Mouse (Mus musculus): Measurements from ENCODE around the gene Mocs1.
A peak's percentile ranks its signal among the peaks of the same experiment; 100 is the strongest.

Gene Mocs1

DNA sequence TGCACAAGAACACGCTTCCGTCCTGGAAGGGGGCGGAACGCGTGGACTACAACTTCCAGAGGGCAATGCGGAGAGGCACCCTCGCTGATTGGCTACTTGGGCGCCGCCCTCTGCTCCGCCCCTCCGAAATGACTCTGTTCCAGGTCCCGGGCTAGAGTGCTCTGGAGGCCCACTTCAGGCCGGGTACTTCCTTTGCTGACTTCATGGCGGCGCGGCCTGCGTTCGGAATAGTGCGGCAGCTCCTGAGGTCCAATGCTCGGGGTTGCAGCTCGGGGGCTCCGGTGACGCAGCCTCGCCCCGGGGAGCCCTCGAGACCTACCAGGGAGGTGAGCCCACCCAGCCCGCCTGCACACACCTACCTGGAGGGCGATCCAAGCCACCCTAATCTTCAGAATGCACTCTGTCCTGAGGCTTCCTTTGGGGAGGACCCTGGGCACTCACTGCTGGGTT, at the start of gene Mocs1:
Gene Mocs1, plus strand, starts transcription at position 124 of the 450 bp plus-strand sequence.
- peak; percentile 91 for DNase-seq

- DNase-seq = no peak
Observed at GRCm38 (mm10) chr17:49379645-49380044, 48.5 kb upstream of the Mocs1 start.

- DNase-seq = no peak
Observed at GRCm38 (mm10) chr17:49384217-49384943, 43.8 kb upstream of the Mocs1 start.

DNA sequence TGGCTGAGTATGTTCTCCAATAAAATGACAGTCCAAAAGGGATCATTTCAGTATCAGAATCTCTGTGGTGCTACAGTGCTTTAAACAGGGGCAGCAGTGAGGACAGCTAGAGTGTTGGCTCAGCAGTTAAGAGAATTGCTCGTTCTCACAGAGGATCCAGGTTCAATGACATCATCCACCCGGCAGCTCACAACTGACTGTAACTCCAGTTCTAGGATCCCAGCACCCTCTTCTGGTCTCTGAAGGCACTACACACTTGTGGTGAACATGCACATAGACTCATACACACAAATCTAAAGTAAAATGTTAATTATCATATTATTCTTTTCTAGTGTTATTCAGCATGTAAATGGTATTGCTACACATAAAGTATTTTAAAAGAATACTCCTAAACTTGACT, 40.4 kb upstream of the Mocs1 start:
- no peak for DNase-seq

- DNase-seq = no peak
Observed at GRCm38 (mm10) chr17:49392751-49393150, 35.4 kb upstream of the Mocs1 start.

- DNase-seq = no peak
Observed at GRCm38 (mm10) chr17:49394836-49395235, 33.3 kb upstream of the Mocs1 start.

GRCm38 (mm10) chr17:49399605-49400004, 28.6 kb upstream of the Mocs1 start:
- DNase-seq = no peak

DNA sequence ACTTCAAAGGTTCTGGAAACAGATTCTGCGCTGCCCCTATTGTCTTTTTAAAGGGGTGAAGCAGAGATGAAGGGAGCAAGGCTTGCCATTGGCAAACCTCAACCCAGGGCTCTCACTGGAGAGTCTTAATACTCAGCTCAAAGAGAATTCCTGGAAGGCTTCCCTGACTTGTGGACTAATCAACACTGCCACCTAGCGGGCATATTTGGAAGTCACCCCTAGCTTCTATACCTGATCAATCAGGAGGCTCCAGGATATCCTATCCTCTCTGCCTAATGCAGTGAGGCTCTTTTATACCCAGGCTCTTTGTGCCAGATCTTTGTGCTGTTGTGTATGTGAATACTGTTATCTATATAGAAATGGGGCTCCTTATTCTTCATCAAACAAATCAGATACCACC, 28.0 kb upstream of the Mocs1 start:
- DNase-seq = peak; percentile 80 to 89

GRCm38 (mm10) chr17:49403151-49403550, 25.0 kb upstream of the Mocs1 start:
- no peak for DNase-seq

GRCm38 (mm10) chr17:49405927-49406326, 22.2 kb upstream of the Mocs1 start:
- DNase-seq = no peak

DNA sequence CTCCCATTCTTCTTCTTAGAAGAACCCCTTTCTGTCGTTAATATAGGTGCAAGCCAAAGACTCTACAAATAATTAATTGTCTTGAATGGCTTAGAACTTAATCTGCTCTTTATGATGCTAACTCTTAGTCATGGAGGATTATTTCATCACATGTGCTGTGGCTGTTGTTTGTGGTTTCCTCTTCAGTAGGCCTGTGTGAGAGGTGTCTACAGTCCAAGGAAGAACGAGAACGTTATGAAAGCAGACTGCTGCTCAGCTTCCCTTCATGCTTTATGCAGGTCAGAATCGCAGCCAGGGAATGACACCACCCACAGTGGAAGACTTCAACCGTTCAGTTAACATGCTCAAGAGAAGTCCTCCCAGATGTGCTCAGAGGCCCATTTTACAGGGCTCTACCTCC, 15.2 kb upstream of the Mocs1 start:
- DNase-seq = no peak

DNA sequence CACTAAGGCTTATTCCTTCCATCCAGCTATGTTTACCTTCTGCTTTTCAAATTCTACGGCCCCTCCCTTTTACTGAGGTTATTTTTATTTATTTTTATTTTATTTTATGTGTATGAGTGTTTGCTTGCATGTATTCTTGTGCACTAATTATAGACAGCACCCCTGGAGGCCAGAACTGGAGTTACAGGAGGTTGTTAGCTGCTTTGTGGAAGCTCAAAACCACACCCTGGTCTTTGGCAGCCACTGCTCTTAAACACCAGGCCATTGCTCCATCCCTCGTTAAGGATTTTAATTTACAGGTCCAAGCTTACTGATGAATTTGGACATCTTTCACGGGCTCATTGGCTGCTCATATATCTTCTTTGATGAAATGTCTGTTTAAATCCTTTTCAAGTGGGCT, 14.6 kb upstream of the Mocs1 start:
- no peak for DNase-seq

GRCm38 (mm10) chr17:49416228-49416627, 11.9 kb upstream of the Mocs1 start:
- no peak for DNase-seq

- DNase-seq = no peak
Observed at GRCm38 (mm10) chr17:49419813-49420212, 8.3 kb upstream of the Mocs1 start.

- DNase-seq = no peak
Observed at GRCm38 (mm10) chr17:49422286-49423066, 5.7 kb upstream of the Mocs1 start.

GRCm38 (mm10) chr17:49423067-49423325, 5.2 kb upstream of the Mocs1 start:
- no peak for DNase-seq

GRCm38 (mm10) chr17:49423872-49424271, 4.3 kb upstream of the Mocs1 start:
- DNase-seq = no peak

- DNase-seq = no peak
Observed at GRCm38 (mm10) chr17:49427631-49428238, 427 bp upstream of the Mocs1 start.

DNA sequence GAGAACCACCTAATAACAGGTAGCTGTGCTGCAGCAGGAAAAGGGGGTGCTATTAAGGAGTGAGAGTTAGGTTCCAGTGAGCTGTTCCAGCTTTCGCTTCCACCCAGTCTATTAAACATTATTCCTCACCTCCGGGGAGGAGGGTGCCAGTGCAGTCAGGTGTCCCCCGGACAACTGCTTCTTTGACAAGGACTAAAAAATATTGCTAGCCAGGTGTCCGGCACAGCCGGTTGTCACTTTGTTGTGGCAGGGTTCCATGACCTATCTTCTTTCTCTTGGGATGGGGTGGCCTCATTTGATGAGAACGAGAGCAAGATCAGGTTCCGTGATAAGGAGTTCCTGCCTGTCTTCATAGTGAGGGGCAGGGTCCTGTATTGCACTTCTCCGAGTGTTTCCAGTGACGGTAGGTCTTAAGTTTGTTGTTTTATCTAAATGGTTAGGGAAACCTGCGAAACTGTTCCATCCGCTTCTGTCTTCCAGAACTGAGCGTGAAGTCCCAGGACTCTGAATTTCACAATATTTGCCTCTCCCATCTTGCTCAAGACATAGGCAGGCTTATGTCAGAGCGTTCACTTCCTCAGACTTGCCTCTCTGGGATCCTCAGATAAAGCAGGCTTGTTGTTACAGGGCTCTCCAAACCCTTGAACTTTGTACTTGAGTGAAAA, 721 bp downstream of the Mocs1 start:
- DNase-seq = peak; percentile 49 to 57

GRCm38 (mm10) chr17:49429471-49430129, 1.4 kb downstream of the Mocs1 start:
- no peak for DNase-seq

DNA sequence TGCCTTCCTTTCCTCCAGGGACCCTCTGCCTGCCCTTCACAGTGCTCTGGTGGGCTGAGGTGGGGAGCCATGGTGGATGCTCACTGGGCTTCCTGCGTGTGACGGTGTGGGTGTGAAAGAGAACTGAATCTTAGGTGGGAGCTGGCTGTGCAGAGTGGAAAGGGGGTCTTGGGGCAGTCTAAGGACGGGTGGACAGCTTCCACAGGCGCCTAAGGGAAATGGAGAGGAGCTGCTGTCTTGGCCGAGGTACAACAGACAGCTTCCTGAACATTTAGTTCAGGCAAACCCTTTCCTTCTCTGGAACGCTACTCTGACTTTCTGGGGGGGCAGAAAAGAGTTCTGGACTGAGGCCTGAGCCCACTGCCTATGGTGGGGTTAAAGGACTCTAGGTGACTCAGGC, 2.0 kb downstream of the Mocs1 start:
- DNase-seq = no peak

DNA sequence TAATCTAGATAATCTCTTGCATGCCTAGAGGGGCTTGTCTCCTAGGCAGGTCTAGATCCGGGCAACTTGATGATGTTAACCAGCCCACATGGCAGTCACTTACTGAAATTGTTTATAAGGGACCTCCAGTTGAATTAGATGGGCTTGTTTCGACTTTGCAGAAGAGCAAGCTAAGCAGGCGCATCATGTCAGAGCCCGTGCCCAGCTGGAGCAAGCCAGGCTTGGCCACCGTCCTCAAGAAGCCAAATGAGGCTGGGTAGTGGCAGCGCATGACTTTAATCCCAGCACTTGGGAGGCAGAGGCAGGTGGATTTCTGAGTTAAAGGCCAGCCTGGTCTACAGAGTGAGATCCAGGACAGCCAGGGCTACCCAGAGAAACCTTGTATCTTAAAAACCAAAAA, 3.0 kb downstream of the Mocs1 start:
- DNase-seq = no peak
